Mouse (Mus musculus): ENCODE measurements around the gene Stpg1. TPM values are rescaled to one million over a fixed set of nuclear protein-coding genes. Genes with fewer than 3 reads are reported as not detected.

The Stpg1 gene
- polyA plus RNA-seq, 1 experiment = 1.8 TPM

DNA sequence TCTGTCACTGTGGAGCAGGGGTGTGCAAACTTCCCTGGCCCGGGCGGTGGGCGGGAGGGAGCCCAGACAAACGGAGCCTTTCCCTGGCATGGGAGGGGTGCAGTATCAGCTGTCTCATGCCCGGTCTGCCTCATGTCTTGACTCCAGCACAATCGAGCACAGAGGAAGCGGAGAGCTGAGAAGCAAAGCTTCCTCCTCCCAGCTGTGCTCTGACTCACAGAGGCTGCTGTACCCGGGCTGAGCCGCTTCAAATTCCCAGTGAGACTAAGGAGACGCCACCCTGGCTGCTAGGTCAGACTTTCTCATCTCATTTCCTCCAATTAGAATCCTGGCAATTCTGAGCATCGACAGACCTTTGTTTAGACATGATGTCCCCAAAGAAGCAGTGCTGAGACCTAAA, 72.5 kb downstream of the Stpg1 start:
- Histone ChIP-seq H3K9ac (ENCODE audit: low read depth, poor library complexity, severe bottlenecking) (no peak overlapping the region), H3K4me3 (ENCODE audit: low read depth, low read length) (0 out of 2 replicates have a peak overlapping the region, but pooled peaks have one; percentile 7), H3K4me1 (ENCODE audit: control insufficient read depth, insufficient read depth, low read length) (peaks cover 8% of the 10 kb centered on the region), H3K36me3 (ENCODE audit: control insufficient read depth, insufficient read depth, low read length, poor library complexity, severe bottlenecking) (no peaks in the 10 kb centered on the region), H3K9me3 (replicated peaks; ENCODE audit: control insufficient read depth, insufficient read depth, low read length, poor library complexity, severe bottlenecking) (no peaks in the 10 kb centered on the region), H3K27me3 (ENCODE audit: control insufficient read depth, insufficient read depth, low read length, poor library complexity, severe bottlenecking) (no peaks in the 10 kb centered on the region), H3K27ac (ENCODE audit: insufficient read depth, low read length) (no peak overlapping the region)
- TF ChIP-seq POLR2A (IDR thresholded peaks at IDR 0.05; ENCODE audit: insufficient read depth, low read length) = no peak
- no peak for TF ChIP-seq CTCF (IDR thresholded peaks at IDR 0.05; ENCODE audit: low read depth, low read length)
- TF ChIP-seq EP300 (IDR thresholded peaks at IDR 0.05; ENCODE audit: insufficient read depth, low read depth, low read length) = no peak

DNA sequence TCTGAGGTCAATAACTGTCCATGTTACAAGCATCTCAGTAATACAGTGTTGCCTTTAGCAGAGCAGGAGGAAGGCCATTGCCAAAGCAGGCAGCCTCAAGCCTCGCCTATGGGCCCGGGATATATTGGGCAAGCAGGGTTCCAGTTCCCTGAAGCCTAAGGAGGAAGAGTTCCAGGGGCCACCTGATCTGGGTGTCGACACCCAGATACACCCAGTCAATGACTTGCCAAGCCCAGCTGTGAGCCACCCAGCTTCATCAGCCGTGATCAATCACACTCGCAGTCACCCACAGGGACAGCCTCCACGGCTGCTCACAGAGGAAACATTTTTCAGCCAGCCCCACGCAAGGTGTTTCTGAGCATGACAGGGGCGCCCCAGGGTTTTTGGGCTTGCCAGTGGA, 72.9 kb downstream of the Stpg1 start:
- H3K36me3 ChIP-seq (ENCODE audit: control insufficient read depth, insufficient read depth, low read length, poor library complexity, severe bottlenecking) = no peaks in the 10 kb centered on the region
- no peaks in the 10 kb centered on the region for H3K9me3 ChIP-seq (replicated peaks; ENCODE audit: control insufficient read depth, insufficient read depth, low read length, poor library complexity, severe bottlenecking)
- H3K4me1 ChIP-seq (ENCODE audit: control insufficient read depth, insufficient read depth, low read length) = peaks cover 8% of the 10 kb centered on the region
- no peak overlapping the region for H3K27ac ChIP-seq (ENCODE audit: insufficient read depth, low read length)
- no peaks in the 10 kb centered on the region for H3K27me3 ChIP-seq (ENCODE audit: control insufficient read depth, insufficient read depth, low read length, poor library complexity, severe bottlenecking)
- TF ChIP-seq CTCF (IDR thresholded peaks at IDR 0.05; ENCODE audit: low read depth, low read length) = no peak
- no peak for TF ChIP-seq EP300 (IDR thresholded peaks at IDR 0.05; ENCODE audit: insufficient read depth, low read depth, low read length)
- no peak for TF ChIP-seq POLR2A (IDR thresholded peaks at IDR 0.05; ENCODE audit: insufficient read depth, low read length)
- H3K4me3 ChIP-seq (ENCODE audit: low read depth, low read length) = no peak overlapping the region
- H3K9ac ChIP-seq (ENCODE audit: low read depth, poor library complexity, severe bottlenecking) = no peak overlapping the region

DNA sequence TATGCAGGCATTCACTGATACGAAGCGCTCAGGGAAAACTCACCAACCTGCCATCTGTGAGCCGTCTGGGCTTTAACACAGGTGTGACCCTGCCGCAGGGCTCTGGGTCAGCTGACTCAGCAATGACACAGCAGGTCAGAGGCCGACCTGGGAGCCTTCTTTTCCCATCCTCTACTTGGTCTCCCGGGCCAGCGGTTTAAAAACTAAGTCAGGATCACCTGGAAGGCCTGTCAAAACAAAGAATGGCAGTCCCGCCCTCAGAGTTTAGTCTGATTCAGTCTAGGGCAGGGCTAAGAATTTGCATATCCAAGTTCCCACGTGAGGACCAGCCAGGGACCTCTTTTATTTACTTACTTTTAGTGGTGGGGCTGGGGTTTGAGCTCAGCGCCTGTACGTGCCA, 74.6 kb downstream of the Stpg1 start:
- TF ChIP-seq POLR2A (IDR thresholded peaks at IDR 0.05; ENCODE audit: insufficient read depth, low read length) = no peak
- peak; percentile 88 for TF ChIP-seq EP300 (IDR thresholded peaks at IDR 0.05; ENCODE audit: insufficient read depth, low read depth, low read length)
- Histone ChIP-seq H3K4me1 (ENCODE audit: control insufficient read depth, insufficient read depth, low read length) (peaks cover 7% of the 10 kb centered on the region), H3K4me3 (ENCODE audit: low read depth, low read length) (no peak overlapping the region), H3K9me3 (replicated peaks; ENCODE audit: control insufficient read depth, insufficient read depth, low read length, poor library complexity, severe bottlenecking) (no peaks in the 10 kb centered on the region), H3K36me3 (ENCODE audit: control insufficient read depth, insufficient read depth, low read length, poor library complexity, severe bottlenecking) (no peaks in the 10 kb centered on the region), H3K27ac (ENCODE audit: insufficient read depth, low read length) (no peak overlapping the region), H3K27me3 (ENCODE audit: control insufficient read depth, insufficient read depth, low read length, poor library complexity, severe bottlenecking) (no peaks in the 10 kb centered on the region), H3K9ac (ENCODE audit: low read depth, poor library complexity, severe bottlenecking) (no peak overlapping the region)

DNA sequence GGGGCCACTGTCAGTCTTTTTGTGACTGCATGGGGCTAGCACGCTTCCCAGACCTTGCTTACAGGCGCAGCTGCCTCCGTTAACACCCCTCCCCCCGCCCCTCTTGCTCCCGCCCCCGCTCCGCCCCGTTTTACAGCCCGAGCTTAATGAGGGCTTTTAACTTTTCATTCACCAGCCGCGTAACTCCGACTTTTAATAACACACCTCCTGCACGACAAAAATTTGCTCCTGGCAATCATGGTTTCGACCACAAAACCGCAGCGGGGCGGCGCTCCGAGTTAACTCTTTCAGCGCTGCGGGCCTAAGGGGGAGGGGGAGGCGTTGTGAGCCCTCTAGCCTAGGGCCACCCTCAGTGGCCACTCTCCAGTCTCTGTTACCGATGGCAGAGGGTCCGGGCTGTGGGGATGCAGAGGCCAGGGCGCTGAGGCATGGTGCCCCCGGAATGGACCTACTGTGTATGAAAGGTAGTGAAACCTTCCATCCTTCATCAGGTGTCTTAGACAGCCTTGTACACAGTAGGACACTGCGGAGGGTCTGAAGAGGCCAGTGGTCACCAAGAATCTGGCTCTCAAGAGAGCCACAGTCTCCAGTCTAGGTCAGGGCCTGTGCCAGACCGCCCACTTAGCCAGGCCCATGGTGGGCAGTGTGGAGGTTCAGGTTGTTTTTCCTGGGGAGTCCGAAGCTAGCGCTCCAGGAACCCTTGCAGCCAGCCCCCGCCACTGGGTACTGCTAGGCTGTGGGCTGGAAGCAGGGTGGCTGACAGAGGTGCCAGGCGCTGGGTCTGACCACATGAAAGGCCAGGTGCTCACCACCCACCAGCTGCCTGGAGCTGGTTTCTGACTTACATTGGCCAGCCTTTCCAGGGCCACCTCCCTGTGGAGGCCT, 75.8 kb downstream of the Stpg1 start:
- H3K27ac ChIP-seq (ENCODE audit: insufficient read depth, low read length) = no peak overlapping the region
- no peak for TF ChIP-seq CTCF (IDR thresholded peaks at IDR 0.05; ENCODE audit: low read depth, low read length)
- TF ChIP-seq POLR2A (IDR thresholded peaks at IDR 0.05; ENCODE audit: insufficient read depth, low read length) = no peak
- TF ChIP-seq EP300 (IDR thresholded peaks at IDR 0.05; ENCODE audit: insufficient read depth, low read depth, low read length) = 0 out of 2 replicates have a peak, but pooled peaks have one; percentile 20

DNA sequence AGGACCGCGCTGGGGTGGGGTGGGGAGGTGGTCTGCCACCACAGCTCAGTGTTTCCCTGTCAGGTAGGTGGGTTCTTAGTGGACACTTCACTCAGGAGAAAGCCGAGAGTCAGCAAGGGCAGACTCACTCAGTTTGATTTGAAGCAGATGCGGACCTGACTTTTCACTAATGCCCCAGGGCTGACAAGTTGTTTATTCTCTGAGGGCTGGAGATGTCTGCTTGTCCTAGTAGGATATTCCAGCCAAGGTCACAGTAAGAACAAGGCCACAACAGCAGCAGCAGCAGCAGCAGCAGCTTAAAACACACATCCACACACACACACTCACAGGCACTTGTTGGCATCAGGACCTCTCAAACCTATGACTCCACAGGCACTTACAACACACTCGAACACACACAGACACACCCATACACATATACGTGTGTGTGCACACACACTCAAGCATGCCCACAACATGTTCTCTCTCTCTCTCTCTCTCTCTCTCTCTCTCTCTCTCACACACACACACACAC, 76.5 kb downstream of the Stpg1 start:
- Histone ChIP-seq H3K9me3 (replicated peaks; ENCODE audit: control insufficient read depth, insufficient read depth, low read length, poor library complexity, severe bottlenecking) (no peaks in the 10 kb centered on the region), H3K4me3 (ENCODE audit: low read depth, low read length) (no peak overlapping the region), H3K4me1 (ENCODE audit: control insufficient read depth, insufficient read depth, low read length) (peaks cover 5% of the 10 kb centered on the region), H3K27me3 (ENCODE audit: control insufficient read depth, insufficient read depth, low read length, poor library complexity, severe bottlenecking) (no peaks in the 10 kb centered on the region), H3K36me3 (ENCODE audit: control insufficient read depth, insufficient read depth, low read length, poor library complexity, severe bottlenecking) (no peaks in the 10 kb centered on the region), H3K27ac (ENCODE audit: insufficient read depth, low read length) (no peak overlapping the region), H3K9ac (ENCODE audit: low read depth, poor library complexity, severe bottlenecking) (peak overlapping the region; percentile 5)
- TF ChIP-seq CTCF (IDR thresholded peaks at IDR 0.05; ENCODE audit: low read depth, low read length) (no peak), EP300 (IDR thresholded peaks at IDR 0.05; ENCODE audit: insufficient read depth, low read depth, low read length) (no peak), POLR2A (IDR thresholded peaks at IDR 0.05; ENCODE audit: insufficient read depth, low read length) (no peak)

More for the DNA sequence above, 75.8 kb downstream of the Stpg1 start:
- no peaks in the 10 kb centered on the region for H3K9me3 ChIP-seq (replicated peaks; ENCODE audit: control insufficient read depth, insufficient read depth, low read length, poor library complexity, severe bottlenecking)
- peaks cover 5% of the 10 kb centered on the region for H3K4me1 ChIP-seq (ENCODE audit: control insufficient read depth, insufficient read depth, low read length)
- peak overlapping the region; percentile 5 for H3K9ac ChIP-seq (ENCODE audit: low read depth, poor library complexity, severe bottlenecking)
- H3K36me3 ChIP-seq (ENCODE audit: control insufficient read depth, insufficient read depth, low read length, poor library complexity, severe bottlenecking) = no peaks in the 10 kb centered on the region
- peak overlapping the region; percentile 40 for H3K4me3 ChIP-seq (ENCODE audit: low read depth, low read length)
- no peaks in the 10 kb centered on the region for H3K27me3 ChIP-seq (ENCODE audit: control insufficient read depth, insufficient read depth, low read length, poor library complexity, severe bottlenecking)

DNA sequence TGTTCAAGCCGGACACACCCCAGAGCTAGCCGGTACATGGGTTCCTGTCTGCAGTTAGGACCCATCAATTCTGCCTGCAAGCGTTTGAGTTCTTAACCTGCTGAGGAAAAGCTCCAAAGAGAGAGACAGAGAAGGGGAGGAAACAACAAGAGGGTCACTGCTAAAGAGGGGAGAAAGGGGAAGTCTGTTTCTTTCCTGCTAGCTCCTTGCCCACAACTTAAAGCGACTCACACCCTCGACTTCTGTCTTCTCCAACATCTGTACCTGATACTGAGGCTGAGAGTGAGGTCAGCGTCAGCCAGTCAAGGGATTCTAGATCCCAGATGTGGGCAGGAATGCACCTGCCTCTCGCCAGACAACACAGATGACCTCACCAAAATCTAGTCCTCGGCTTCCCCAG, 77.7 kb downstream of the Stpg1 start:
- H3K4me1 ChIP-seq (ENCODE audit: control insufficient read depth, insufficient read depth, low read length) = peaks cover 7% of the 10 kb centered on the region
- no peaks in the 10 kb centered on the region for H3K27me3 ChIP-seq (ENCODE audit: control insufficient read depth, insufficient read depth, low read length, poor library complexity, severe bottlenecking)
- H3K36me3 ChIP-seq (ENCODE audit: control insufficient read depth, insufficient read depth, low read length, poor library complexity, severe bottlenecking) = no peaks in the 10 kb centered on the region

More for the DNA sequence above, 77.7 kb downstream of the Stpg1 start:
- H3K4me3 ChIP-seq (ENCODE audit: low read depth, low read length) = peak overlapping the region; percentile 52
- no peak overlapping the region for H3K27ac ChIP-seq (ENCODE audit: insufficient read depth, low read length)
- TF ChIP-seq EP300 (IDR thresholded peaks at IDR 0.05; ENCODE audit: insufficient read depth, low read depth, low read length) = no peak
- TF ChIP-seq CTCF (IDR thresholded peaks at IDR 0.05; ENCODE audit: low read depth, low read length) = no peak
- TF ChIP-seq POLR2A (IDR thresholded peaks at IDR 0.05; ENCODE audit: insufficient read depth, low read length) = no peak
- H3K9ac ChIP-seq (ENCODE audit: low read depth, poor library complexity, severe bottlenecking) = no peak overlapping the region
- no peaks in the 10 kb centered on the region for H3K9me3 ChIP-seq (replicated peaks; ENCODE audit: control insufficient read depth, insufficient read depth, low read length, poor library complexity, severe bottlenecking)

Data from ES-Bruce4 (cell line).